Mouse (Mus musculus): ENCODE measurements around the gene Lipm. TPM values are rescaled to one million over a fixed set of nuclear protein-coding genes. Genes with fewer than 3 reads are reported as not detected.
A peak's percentile ranks its signal among the peaks of the same experiment; 100 is the strongest.

Gene Lipm
- total RNA-seq (2017), result not detected in 2 replicates

- no peak for ATAC-seq (replicated peaks; ENCODE audit: low read depth, poor library complexity, severe bottlenecking)
Observed at GRCm38 (mm10) chr19:34100633-34101032, at the start of gene Lipm. Lipm (plus strand) TSS chr19:34100933.

DNA sequence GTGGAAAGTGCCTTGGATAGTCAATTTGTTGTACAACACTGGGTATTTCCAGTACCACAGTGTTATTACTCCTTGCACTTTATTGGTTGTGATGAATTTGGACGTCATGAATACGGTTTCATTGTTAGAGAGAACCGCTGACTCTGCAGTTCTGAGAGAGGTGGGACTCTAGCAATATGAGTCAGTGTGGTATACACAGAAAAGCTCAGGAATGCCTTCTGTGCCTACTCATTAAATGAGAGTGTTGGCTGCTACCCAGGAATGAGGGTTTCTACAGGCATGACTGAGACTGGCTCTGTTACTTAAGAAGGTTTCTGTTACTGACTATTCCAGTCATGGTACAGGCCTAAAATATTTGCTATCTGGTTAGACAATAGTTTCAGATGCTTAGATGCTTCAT, 49.2 kb upstream of the Lipm start:
- no peak for ATAC-seq (replicated peaks; ENCODE audit: low read depth, poor library complexity, severe bottlenecking)

GRCm38 (mm10) chr19:34063547-34063946, 37.2 kb upstream of the Lipm start:
- no peak for ATAC-seq (replicated peaks; ENCODE audit: low read depth, poor library complexity, severe bottlenecking)

GRCm38 (mm10) chr19:34064059-34064458, 36.7 kb upstream of the Lipm start:
- ATAC-seq (replicated peaks; ENCODE audit: low read depth, poor library complexity, severe bottlenecking), result no peak

- no peak for ATAC-seq (replicated peaks; ENCODE audit: low read depth, poor library complexity, severe bottlenecking)
Observed at GRCm38 (mm10) chr19:34066779-34067472, 33.8 kb upstream of the Lipm start, which contains the start of gene Lipn. Lipn (plus strand) TSS chr19:34067358.

DNA sequence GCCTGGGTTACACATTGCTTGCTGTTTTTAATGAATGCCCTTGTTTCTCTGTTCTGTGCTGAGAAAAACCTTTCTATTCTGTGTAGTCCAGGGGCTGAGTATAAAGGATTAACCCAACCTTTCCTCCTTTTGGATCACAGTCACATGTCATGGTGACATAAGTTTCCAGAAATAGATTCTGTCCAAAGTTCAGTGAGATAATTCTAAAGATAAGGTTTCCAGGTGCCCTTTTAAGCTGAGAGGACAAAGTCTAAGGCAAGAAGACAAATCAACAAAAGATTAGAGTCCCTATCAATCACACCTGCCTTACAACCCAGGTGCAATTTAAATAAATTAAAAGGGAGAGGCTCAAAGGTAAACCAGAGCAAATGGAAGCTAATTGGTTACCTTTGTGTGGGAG, 26.5 kb upstream of the Lipm start:
- no peak for ATAC-seq (replicated peaks; ENCODE audit: low read depth, poor library complexity, severe bottlenecking)

- ATAC-seq (replicated peaks; ENCODE audit: low read depth, poor library complexity, severe bottlenecking), result no peak
Observed at GRCm38 (mm10) chr19:34078130-34078529, 22.6 kb upstream of the Lipm start.

DNA sequence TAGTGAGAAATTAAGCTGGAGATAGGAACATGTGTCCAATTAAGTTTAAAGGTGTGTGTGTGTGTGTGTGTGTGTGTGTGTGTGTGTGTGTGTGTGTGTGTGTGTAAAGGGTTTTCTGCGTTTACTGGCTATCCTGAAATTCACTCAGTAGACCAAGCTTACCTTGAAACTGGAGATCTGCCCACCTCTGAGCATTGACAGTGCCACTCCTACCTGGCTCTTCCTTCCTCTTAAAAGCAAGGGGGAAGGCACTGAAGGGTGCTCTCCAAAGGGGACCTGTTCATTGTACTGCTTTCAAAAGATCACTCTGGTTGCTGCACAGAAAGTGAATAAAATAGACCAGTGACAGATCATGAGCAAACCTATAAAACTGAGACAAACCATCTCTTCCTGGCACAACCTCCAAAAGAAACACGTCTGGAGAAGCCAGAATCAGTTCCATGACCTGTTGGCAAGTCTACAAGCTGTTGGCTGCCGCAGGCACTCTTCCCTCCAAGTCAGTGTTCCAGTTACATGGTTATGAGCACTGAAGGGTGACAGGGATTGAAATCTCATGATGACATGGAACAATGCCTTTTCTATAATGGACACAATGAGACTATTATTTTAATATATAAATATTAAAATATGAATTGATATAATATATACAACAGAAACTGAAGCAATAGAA, 11.6 kb upstream of the Lipm start:
- no peak for ATAC-seq (replicated peaks; ENCODE audit: low read depth, poor library complexity, severe bottlenecking)

DNA sequence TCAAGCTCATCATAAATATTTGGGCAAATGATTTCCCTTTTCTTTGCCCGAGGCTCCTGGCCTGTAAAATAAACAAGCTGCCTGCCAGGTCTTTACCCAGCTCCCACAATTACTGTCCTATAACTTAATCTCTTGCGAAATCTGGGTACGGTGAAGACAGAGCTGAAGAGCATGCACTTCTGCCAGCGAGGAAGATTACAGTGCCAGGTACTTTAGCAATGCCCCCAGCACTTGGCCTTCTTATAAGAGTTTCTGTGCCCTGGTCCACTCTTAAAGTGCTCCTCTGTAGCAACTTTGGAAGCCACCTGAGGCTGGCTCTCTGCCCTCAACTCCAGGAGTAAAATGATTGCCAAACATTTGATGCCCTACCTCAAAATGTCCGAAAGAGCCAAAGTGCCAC, 5.4 kb upstream of the Lipm start:
- no peak for ATAC-seq (replicated peaks; ENCODE audit: low read depth, poor library complexity, severe bottlenecking)

DNA sequence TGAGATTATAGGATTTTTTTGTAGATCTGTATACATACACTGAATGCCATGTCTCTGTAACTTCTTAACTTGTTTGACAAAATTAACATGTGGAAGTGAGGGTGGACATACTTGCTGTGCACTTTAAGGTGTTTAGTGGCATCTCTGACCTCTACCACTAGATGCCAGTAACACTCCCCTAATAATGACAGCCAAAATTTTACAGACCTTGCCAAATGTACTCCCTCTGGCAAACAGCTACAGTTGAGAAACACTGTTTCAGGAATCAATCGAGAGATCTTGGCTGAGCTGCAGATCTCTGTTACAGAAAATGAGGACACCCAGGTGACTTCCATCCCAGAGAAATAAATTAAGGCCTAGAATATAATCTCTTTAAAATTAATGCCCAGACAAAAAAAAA, 4.5 kb upstream of the Lipm start:
- 0 out of 2 replicates have a peak, but pooled peaks have one; percentile 36 for ATAC-seq (replicated peaks; ENCODE audit: low read depth, poor library complexity, severe bottlenecking)

- no peak for ATAC-seq (replicated peaks; ENCODE audit: low read depth, poor library complexity, severe bottlenecking)
Observed at GRCm38 (mm10) chr19:34101888-34102287, 1.2 kb downstream of the Lipm start.

DNA sequence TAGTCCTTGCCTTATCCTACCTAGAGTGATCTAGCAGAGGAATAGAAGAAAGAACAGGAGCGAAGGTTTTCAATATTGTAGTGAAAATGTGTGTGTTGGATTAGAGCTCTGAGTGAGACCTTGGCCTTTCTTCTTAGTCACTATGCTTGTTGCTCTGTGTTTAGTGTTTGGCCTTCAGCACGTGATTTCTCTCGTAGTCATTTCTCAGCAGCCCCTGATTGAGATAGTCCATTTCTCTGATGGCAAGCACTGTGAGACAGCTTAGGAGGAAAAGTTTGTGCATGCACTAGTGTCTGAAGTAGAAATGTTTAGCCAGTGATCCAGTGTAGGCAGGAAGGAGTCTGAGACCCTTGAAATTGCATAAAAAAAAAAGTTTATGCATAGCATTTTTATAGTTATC, 4.1 kb downstream of the Lipm start:
- ATAC-seq (replicated peaks; ENCODE audit: low read depth, poor library complexity, severe bottlenecking), result no peak

- ATAC-seq (replicated peaks; ENCODE audit: low read depth, poor library complexity, severe bottlenecking), result no peak
Observed at GRCm38 (mm10) chr19:34119102-34119501, 18.4 kb downstream of the Lipm start.

- ATAC-seq (replicated peaks; ENCODE audit: low read depth, poor library complexity, severe bottlenecking), result no peak
Observed at GRCm38 (mm10) chr19:34119653-34120052, 18.9 kb downstream of the Lipm start.

DNA sequence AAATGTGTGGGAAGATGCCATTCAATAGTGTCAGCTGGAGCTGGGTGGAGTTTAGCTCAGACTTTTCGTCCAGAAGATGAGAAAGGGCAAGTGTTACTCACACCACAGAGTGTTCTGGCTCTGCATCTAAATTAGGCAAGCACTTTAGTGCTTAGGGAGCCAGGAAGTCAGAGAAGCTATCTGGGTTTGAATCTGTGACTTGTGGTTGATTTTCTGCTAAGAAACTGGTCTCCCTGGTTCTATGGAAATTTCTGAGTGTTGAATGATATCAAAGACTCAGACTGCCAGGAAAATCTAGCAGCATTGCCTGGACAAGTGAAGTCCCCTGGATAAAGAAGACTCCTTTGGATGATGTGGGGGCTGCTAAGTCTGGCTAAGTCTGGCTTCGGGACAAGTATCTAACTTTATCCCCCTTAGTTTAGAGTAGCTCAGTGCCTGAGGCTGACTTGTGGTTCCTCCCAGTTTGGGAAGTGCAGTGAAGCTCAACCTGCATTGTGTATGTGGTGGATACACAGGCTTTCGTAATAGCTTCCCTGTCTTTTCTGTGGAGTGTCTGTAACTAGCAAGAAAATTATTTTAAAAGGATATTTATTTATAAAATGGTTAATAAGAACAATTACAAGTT, 19.5 kb downstream of the Lipm start:
- ATAC-seq (replicated peaks; ENCODE audit: low read depth, poor library complexity, severe bottlenecking), result peak; percentile 72

- no peak for ATAC-seq (replicated peaks; ENCODE audit: low read depth, poor library complexity, severe bottlenecking)
Observed at GRCm38 (mm10) chr19:34138720-34139430, 38.1 kb downstream of the Lipm start.

- no peak for ATAC-seq (replicated peaks; ENCODE audit: low read depth, poor library complexity, severe bottlenecking)
Observed at GRCm38 (mm10) chr19:34139431-34140046, 38.8 kb downstream of the Lipm start.

GRCm38 (mm10) chr19:34148421-34148820, 47.7 kb downstream of the Lipm start:
- ATAC-seq (replicated peaks; ENCODE audit: low read depth, poor library complexity, severe bottlenecking), result no peak

DNA sequence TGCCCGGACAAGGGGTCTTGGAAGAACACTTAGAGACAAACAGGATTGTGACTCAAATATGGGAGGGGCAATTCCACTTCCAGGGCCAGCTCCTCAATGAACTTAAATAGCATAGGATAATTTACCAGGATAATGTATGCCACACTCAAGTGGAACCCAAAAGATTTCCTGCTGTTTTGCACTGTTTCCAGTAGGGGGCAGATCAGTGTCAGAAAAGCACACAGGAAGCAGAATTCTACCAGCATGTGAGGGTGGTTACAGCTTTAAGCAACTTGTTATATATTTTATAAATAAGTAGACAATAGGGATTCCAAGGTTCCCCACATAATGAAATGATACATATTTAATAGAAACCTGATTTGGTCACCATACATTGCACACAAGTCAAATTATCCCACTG, 51.2 kb downstream of the Lipm start:
- peak; percentile 63; the same call in 1 of the 2 replicates for ATAC-seq (replicated peaks; ENCODE audit: low read depth, poor library complexity, severe bottlenecking)
